In genomic region chr16:25533206-25533580, GRCm38 (mm10) we compare ENCODE assay signal across 9 mouse cellular contexts.
DNase-seq lines count a peak whose midpoint lies in the region; TF ChIP-seq lines count a peak whose summit lies in the region.
"Had no signal": no experiment of that assay in that cellular context is flagged by ENCODE, and none has a peak within 500 bp of the region (broad histone marks: within the 10 kb centered on the region; RNA-seq: fewer than 3 reads in every experiment).

No protein-coding gene starts in this region.

- WGBS in olfactory bulb, adult 2 months = 63% methylated on average over 4 of the region's 4 CpGs

- TF ChIP-seq CTCF in olfactory bulb, adult 2 months (IDR thresholded peaks at IDR 0.05; ENCODE audit: insufficient read depth, low read depth, low read length) = no peak

- H3K4me3 ChIP-seq in olfactory bulb, adult 2 months (ENCODE audit: insufficient read depth, low read depth, low read length) = no peak overlapping the region
- H3K4me3 ChIP-seq: heart, embryonic 15.5 days; lung, embryonic 15.5 days had no signal

- no peaks in the 10 kb centered on the region for H3K4me1 ChIP-seq in olfactory bulb, adult 2 months (ENCODE audit: control insufficient read depth, insufficient read depth, low read length)
- H3K4me1 ChIP-seq: heart, embryonic 15.5 days; lung, embryonic 15.5 days had no signal

- TF ChIP-seq POLR2A in olfactory bulb, adult 2 months (IDR thresholded peaks at IDR 0.05; ENCODE audit: insufficient read depth, low read depth, low read length) = no peak

- H3K27ac ChIP-seq in olfactory bulb, adult 2 months (ENCODE audit: insufficient read depth, low read depth, low read length) = peak overlapping the region; percentile 2; the same call in 1 of the 2 replicates
- H3K27ac ChIP-seq: heart, embryonic 15.5 days; lung, embryonic 15.5 days had no signal

- intact Hi-C loops in left cerebral cortex, postnatal 14 days (cut with DNase I) = no loop called here

- peak; percentile 25 to 31 for DNase-seq in left cerebral cortex, postnatal 14 days (ENCODE audit: low spot score in 2 of 2)
- DNase-seq in left cerebral cortex, adult 11 months (ENCODE audit: low spot score) = no peak
- peak; percentile 28 for DNase-seq in cerebellum, adult 11-12 months
- DNase-seq in gastrocnemius, adult 8-10 months (ENCODE audit: low spot score in 2 of 2) = peak; percentile 69 to 73
- DNase-seq in embryo, embryonic 11 days = no peak
- DNase-seq in thymus, postnatal 10 days (ENCODE audit: low spot score in 2 of 2) = no peak

Comparison
In these comparisons a context has a peak if more than half of its experiments do, and no peak if none do; other contexts are left out.
1. DNase-seq: peak in left cerebral cortex, postnatal 14 days (2 of 2), cerebellum, adult 11-12 months (single experiment) and gastrocnemius, adult 8-10 months (2 of 2); none in left cerebral cortex, adult 11 months (single experiment), embryo, embryonic 11 days (single experiment) and thymus, postnatal 10 days (0 of 2).